Mouse (Mus musculus) liver, postnatal 0 days (tissue): ENCODE measurements at regions not wholly inside any gene's neighbourhood (a gene's known extent, or its start where the extent isn't known, plus 50 kb on each side); places are given as distances from the start of the nearest gene placed in this dataset.

Source experiments
- ATAC-seq: fragments of 200-750 bp; cut with Nextera tagmentation; 2 replicates; pipeline ENCODE4 v1.8.0; 2017; ENCODE audit warnings: mild to moderate bottlenecking, moderate library complexity
- DNase-seq: peaks from one replicate; pipeline ENCODE4 v3.0.0-alpha.2; 2016
- H3K27ac ChIP-seq: fragments of 300-500 bp; sonication (generic); 2 replicates; pipeline ENCODE4 v1.5.1; 2014; ENCODE audit warnings: antibody characterized with exemption, moderate library complexity, mild to moderate bottlenecking, low read depth
- H3K27me3 ChIP-seq: fragments of 300-500 bp; sonication (generic); 2 replicates; pipeline ENCODE4 v1.6.1; 2014; ENCODE audit warnings: low read length, control low read depth, mixed read lengths; ENCODE audit not compliant: insufficient read depth
- H3K36me3 ChIP-seq: fragments of 300-500 bp; sonication (generic); replicated peaks from 2 replicates; pipeline ENCODE4 v1.6.1; 2014; ENCODE audit warnings: mild to moderate bottlenecking, control low read depth, low read length, moderate library complexity, mixed read lengths; ENCODE audit not compliant: insufficient read depth
- H3K4me1 ChIP-seq: fragments of 300-500 bp; sonication (generic); 2 replicates; pipeline ENCODE4 v1.6.1; 2014; ENCODE audit warnings: antibody characterized with exemption, mild to moderate bottlenecking, control low read depth; ENCODE audit not compliant: insufficient read depth
- H3K4me2 ChIP-seq: fragments of 300-500 bp; sonication (generic); 2 replicates; pipeline ENCODE4 v1.6.1; 2014; ENCODE audit warnings: low read depth, mild to moderate bottlenecking, low read length, moderate library complexity, mixed read lengths
- H3K4me3 ChIP-seq: fragments of 300-500 bp; sonication (generic); 2 replicates; pipeline ENCODE4 v1.5.1; 2014; ENCODE audit warnings: low read depth, low read length
- H3K9ac ChIP-seq: fragments of 300-500 bp; sonication (generic); replicated peaks from 2 replicates; pipeline ENCODE4 v1.6.1; 2014; ENCODE audit warnings: mild to moderate bottlenecking, moderate library complexity
- H3K9me3 ChIP-seq: fragments of 300-500 bp; sonication (generic); 2 replicates; pipeline ENCODE4 v1.6.1; 2016; ENCODE audit warnings: mild to moderate bottlenecking, control low read depth, low read length, mixed read lengths
- CTCF ChIP-seq: sonication (generic); IDR thresholded peaks from 2 replicates; pipeline ENCODE4 v1.5.1; 2016; ENCODE audit warnings: antibody characterized with exemption, low read depth
- EP300 ChIP-seq: IDR thresholded peaks from 2 replicates; pipeline ENCODE4 v1.6.1; 2016; ENCODE audit warnings: antibody characterized with exemption, low read depth, mild to moderate bottlenecking
- WGBS: fragments of 180-500 bp; shearing (Covaris S2); extraction: QIAGEN DNeasy Blood & Tissue Kit; methylation state at CpG from one replicate; pipeline ENCODE4 v1.1.7; 2014; ENCODE audit not compliant: insufficient replicate concordance; 5-methylcytosine and 5-hydroxymethylcytosine counted together

GRCm38 (mm10) chr7:115131970-115132551 lies 388.6 kb downstream of the Insc start:
- 63% methylated on average over 11 of the region's 11 CpGs for WGBS
- H3K4me2 ChIP-seq = no peak overlapping the region
- H3K4me3 ChIP-seq = no peak overlapping the region
- H3K4me1 ChIP-seq = no peaks in the 10 kb centered on the region
- H3K27ac ChIP-seq = no peak overlapping the region
- H3K27me3 ChIP-seq = no peaks in the 10 kb centered on the region
- TF ChIP-seq CTCF (no peak), EP300 (no peak)
- no peak for ATAC-seq
- no peaks in the 10 kb centered on the region for H3K9me3 ChIP-seq
- DNase-seq = no peak
- H3K36me3 ChIP-seq = no peaks in the 10 kb centered on the region
- H3K9ac ChIP-seq = no peak overlapping the region

DNA sequence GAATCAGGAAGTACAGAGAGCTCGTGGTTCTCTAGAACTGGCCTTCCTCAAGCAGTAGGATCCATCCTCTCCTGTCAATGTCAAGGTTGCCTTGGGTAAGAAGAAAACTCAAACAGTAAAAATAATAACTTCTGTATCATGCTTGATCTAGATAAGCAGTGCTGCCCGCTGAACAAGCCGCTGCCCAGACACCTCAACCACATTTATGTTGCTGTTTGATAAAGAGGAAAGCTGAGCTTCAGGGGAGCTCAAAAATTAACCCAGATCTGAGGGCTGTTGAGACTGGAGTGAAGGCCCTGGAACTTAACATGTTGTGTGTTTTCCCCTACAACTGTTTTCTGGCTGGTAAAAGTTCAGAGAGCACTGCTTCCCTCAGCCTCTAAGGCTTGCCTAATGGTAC lies 389.1 kb downstream of the Insc start:
- Histone ChIP-seq H3K27me3 (no peaks in the 10 kb centered on the region), H3K4me2 (no peak overlapping the region), H3K4me1 (no peaks in the 10 kb centered on the region), H3K9ac (no peak overlapping the region), H3K9me3 (no peaks in the 10 kb centered on the region), H3K4me3 (no peak overlapping the region), H3K36me3 (no peaks in the 10 kb centered on the region), H3K27ac (no peak overlapping the region)
- no peak for DNase-seq
- ATAC-seq = no peak
- 37% methylated on average over 3 of the region's 3 CpGs for WGBS
- TF ChIP-seq CTCF (no peak), EP300 (no peak)

GRCm38 (mm10) chr7:115134926-115135575 lies 391.6 kb downstream of the Insc start:
- Histone ChIP-seq H3K27me3 (no peaks in the 10 kb centered on the region), H3K27ac (no peak overlapping the region), H3K4me3 (no peak overlapping the region), H3K4me1 (no peaks in the 10 kb centered on the region), H3K9me3 (no peaks in the 10 kb centered on the region), H3K36me3 (no peaks in the 10 kb centered on the region), H3K4me2 (no peak overlapping the region), H3K9ac (no peak overlapping the region)
- ATAC-seq (no peak), DNase-seq (no peak)
- TF ChIP-seq CTCF = no peak
- no peak for TF ChIP-seq EP300
- WGBS = 80% methylated on average over 3 of the region's 3 CpGs

GRCm38 (mm10) chr7:115140286-115140685 lies 396.8 kb downstream of the Insc start:
- Histone ChIP-seq H3K9ac (no peak overlapping the region), H3K36me3 (no peaks in the 10 kb centered on the region), H3K4me3 (no peak overlapping the region), H3K9me3 (no peaks in the 10 kb centered on the region), H3K4me2 (no peak overlapping the region), H3K27ac (no peak overlapping the region), H3K4me1 (no peaks in the 10 kb centered on the region), H3K27me3 (no peaks in the 10 kb centered on the region)
- DNase-seq (no peak), ATAC-seq (no peak)
- WGBS = 68% methylated on average over 3 of the region's 3 CpGs
- TF ChIP-seq EP300 = no peak
- TF ChIP-seq CTCF = no peak

DNA sequence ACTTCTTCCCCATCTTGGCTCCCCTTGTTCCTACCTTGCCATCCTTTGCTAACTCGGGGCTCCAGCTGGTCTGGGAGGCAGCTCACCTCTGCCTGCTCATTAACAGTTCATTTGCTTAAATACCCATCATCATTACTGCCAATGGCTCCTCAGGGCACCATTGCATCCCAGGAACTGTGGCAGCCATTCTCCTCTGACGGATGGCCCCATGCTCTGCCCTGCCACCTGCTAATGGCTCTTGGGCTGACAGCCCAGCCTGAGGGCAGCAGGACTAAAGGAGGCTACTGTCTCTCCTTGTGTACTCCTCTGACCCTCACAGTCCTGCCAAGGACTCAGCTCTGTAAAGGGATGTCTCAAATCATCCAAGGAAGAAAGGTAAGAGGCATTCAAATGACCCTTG lies 398.7 kb downstream of the Insc start:
- H3K4me1 ChIP-seq = no peaks in the 10 kb centered on the region
- no peak overlapping the region for H3K4me3 ChIP-seq
- no peaks in the 10 kb centered on the region for H3K36me3 ChIP-seq
- H3K4me2 ChIP-seq = no peak overlapping the region
- 59% methylated on average over 2 of the region's 2 CpGs for WGBS
- H3K27me3 ChIP-seq = no peaks in the 10 kb centered on the region
- ATAC-seq (no peak), DNase-seq (no peak)
- no peak overlapping the region for H3K27ac ChIP-seq
- TF ChIP-seq EP300 (no peak), CTCF (no peak)
- no peak overlapping the region for H3K9ac ChIP-seq
- no peaks in the 10 kb centered on the region for H3K9me3 ChIP-seq

- no peak for ATAC-seq
- H3K9ac ChIP-seq = no peak overlapping the region
- no peak overlapping the region for H3K4me3 ChIP-seq
- H3K9me3 ChIP-seq = no peaks in the 10 kb centered on the region
- no peaks in the 10 kb centered on the region for H3K4me1 ChIP-seq
- no peaks in the 10 kb centered on the region for H3K27me3 ChIP-seq
- no peak overlapping the region for H3K4me2 ChIP-seq
- H3K27ac ChIP-seq = no peak overlapping the region
- WGBS = 49% methylated on average over 2 of the region's 2 CpGs
- H3K36me3 ChIP-seq = no peaks in the 10 kb centered on the region
- DNase-seq = no peak
- TF ChIP-seq CTCF = no peak
- TF ChIP-seq EP300 = no peak
Observed at GRCm38 (mm10) chr7:115144947-115145346, 401.5 kb downstream of the Insc start.
